Mouse (Mus musculus): ENCODE results near the gene Cgnl1.

Gene Cgnl1

GRCm38 (mm10) chr9:71578896-71579564 lies 192.4 kb downstream of the Cgnl1 start:
- DNase-seq (ENCODE audit: low read depth, low spot score): no peak
